Mouse (Mus musculus) heart, postnatal 0 days (tissue): Measurements from ENCODE around the gene Rlbp1.

Experiments used
- CTCF ChIP-seq: IDR thresholded peaks from 2 replicates; pipeline ENCODE4 v1.5.1; 2016; ENCODE audit warnings: antibody characterized with exemption, control low read depth, low read depth
- EP300 ChIP-seq: IDR thresholded peaks from 2 replicates; pipeline ENCODE4 v1.6.1; 2016; ENCODE audit warnings: antibody characterized with exemption, low read depth

GRCm38 (mm10) chr7:79368664-79369063 lies 18.2 kb downstream of the Rlbp1 start:
- no peak for TF ChIP-seq EP300
- no peak for TF ChIP-seq CTCF
